Mouse (Mus musculus): ENCODE measurements around the gene Zcchc13. TPM values are rescaled to one million over a fixed set of nuclear protein-coding genes. Genes with fewer than 3 reads are reported as not detected.

Zcchc13 gene
- not detected for total RNA-seq (2021)
- long read RNA-seq, experiment 1: 0 reads
- long read RNA-seq, experiment 2: 0 reads

GRCm38 (mm10) chrX:103630303-103630702, at the start of gene Zcchc13:
Gene Zcchc13, plus strand, starts transcription at chrX:103630586.
- DNase-seq: no peak

DNA sequence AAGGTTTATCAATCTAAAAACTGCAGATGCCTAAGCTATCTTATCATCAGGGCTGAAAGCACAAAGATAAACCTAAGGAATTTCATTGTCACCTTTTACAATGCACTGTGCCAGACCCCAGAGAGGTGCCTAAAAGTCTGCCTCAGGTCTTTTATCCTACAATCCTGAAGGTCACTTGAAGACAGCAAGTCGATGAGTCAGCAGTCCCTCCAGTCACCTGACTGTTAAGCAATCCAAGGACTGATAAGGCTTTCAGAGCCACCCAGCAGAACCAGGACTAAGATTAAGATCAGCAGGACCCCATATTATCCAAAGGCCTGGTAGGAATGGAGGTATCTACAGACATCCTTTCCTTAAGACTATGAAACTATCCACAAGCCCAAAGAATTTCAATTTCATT, 46.1 kb upstream of the Zcchc13 start:
- DNase-seq: peak; percentile 9

DNA sequence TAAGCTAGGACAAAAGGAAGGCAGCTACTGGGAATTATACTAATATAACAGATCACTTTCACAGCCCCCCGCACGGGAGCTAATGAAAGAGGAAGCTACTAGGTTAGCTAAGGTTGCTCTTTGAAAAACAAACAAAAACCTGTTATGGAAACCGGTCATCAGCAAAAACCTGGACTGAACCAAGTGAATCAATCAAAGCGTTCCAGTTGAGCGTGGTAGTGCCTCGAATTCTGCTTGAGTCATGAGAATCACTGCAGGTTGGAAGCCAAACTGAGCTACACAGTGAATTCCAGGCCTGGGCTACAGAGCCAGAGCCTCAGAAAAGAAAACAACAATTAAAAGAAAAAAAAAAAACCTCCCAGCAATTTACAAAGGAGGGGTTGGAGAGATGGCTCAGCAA, 38.3 kb upstream of the Zcchc13 start:
- DNase-seq: no peak

GRCm38 (mm10) chrX:103602553-103602952, 27.8 kb upstream of the Zcchc13 start:
- DNase-seq: no peak

GRCm38 (mm10) chrX:103604211-103604610, 26.2 kb upstream of the Zcchc13 start:
- DNase-seq: no peak

DNA sequence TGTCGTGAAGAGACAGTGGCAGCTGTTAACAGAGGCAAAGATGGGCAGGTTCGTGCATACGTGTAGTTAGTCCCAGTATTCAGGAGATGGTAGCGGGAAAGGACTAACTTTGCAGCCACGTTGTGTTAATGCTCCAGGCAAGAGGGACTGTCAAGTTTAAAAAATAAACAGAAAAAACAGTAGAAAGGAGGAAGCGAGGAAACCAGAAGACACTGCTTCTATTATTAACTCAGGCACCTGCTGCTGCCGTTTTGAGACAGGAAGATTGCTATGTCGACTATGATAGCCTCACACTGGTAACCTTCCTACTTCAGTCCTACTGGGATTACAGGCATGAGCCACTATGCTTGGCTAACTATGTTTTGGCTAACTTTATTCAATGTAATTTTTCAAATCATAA, 24.9 kb upstream of the Zcchc13 start:
- no peak for DNase-seq

DNA sequence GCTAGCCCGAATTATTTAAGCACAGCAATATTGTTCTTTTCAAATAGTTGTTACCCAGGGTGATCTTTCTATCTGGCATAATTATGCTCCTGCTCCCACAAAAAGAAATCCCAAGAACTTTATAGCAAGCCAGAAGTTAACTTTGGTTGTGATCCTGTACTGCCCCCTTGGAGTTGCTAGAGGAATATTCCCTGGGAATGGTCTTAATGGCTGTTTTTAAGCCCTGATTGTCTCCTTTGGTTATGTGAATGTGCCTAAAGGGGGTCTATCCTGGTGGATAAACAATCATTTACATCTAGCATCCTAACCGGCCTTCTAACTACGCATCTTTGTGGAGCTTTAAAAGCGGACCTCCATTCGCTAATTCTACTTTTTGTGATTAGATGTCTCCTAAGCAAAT, 20.0 kb upstream of the Zcchc13 start:
- DNase-seq: no peak

- no peak for DNase-seq
Measured at GRCm38 (mm10) chrX:103611462-103611861, 18.9 kb upstream of the Zcchc13 start.

DNA sequence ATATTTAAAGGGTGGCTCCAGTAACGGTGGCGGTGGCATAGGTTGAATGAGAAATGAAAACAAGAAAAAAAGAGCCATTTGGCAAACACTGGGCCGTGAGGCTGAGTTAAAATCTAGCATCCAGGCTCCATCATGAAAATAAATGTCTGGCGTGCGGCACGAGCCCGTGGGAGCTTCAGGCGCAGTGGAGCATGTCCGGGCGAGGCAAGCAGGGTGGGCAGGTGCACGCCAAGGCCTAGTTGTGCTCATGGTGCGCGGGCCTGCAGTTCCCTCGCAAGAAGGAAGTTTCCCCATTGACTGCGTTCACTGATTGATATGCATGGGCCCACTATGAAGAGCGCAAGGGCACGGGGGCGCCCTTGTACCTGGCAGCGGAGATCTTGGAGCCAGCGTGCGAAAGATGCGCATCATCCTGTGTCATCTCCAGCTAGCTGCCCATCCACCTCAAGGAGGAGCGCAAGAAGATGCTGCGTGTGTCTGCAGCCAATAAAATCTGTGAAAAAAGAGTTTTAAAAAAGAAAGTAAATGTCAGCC, 15.6 kb upstream of the Zcchc13 start:
- no peak for DNase-seq

DNA sequence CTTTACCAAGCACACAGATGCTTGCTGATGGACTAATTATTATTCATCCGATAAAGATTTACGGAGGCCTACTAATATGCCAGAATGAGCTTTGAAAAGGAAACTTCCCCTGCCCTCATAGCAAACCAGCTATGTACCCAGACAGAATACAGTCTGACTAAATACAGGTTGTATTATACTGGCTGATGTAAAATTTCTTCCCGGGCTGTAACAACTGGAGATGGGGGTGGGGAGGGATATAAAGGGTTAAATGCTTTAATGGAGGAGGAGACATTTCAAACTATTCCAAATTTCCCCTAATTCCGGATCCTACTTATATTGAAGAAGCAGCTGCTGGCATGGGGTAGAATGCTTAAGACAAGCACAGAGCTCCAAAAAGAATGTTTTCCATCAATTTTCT, 14.9 kb upstream of the Zcchc13 start:
- DNase-seq: no peak

DNA sequence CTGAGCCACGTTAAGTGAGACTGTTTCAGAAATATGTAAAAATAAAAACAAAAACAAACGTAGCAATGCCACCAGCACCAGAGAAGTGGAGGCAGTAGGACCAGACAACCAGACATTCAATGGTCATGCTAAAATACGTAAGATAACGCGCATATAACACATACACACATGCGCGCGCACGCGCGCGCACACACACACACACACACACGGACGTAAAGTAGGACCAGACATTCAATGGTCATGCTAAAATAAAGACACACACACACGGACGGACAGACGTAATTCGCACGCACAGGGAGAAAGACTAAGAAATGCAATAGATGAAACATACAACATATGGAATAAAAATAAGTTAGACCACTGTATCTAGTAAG, 14.2 kb upstream of the Zcchc13 start:
- peak; percentile 48 for DNase-seq

GRCm38 (mm10) chrX:103616536-103617404, 13.6 kb upstream of the Zcchc13 start:
- peak; percentile 74 for DNase-seq

DNA sequence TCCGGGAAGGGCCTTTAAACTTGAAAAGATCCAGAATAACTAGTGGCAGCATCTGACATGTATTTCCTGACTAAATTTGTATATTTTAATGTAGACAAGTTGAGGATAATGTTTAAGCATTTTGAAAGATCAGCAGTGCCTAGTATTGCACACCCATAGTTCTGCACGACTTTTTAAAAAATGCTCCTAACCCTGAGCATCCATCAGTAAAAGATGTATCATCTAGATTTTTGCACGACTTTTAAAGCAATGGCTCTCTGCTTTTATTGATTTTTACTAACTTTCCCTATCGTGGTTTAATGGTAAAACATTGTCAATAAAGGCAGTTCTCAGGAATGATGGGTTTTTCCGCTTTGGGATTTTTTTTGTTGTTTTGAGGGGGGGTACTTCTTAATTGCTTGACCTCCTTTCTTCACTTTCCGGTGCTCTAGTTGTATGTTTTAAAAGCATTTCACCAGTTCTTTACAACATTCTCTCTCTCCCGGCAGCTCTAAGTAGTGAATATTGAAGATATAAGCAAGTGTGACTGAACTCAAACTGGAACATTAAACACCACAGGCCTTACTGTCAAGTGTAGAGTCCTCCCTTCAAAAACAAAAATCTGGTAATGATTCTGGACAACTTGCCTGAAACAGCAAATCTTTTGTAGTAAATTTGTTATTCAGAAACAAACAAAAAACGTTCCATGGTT, 12.8 kb upstream of the Zcchc13 start:
- DNase-seq: no peak

- DNase-seq: peak; percentile 23
Measured at GRCm38 (mm10) chrX:103621799-103622198, 8.6 kb upstream of the Zcchc13 start.

- DNase-seq: peak; percentile 89
Measured at GRCm38 (mm10) chrX:103622260-103622934, 8.0 kb upstream of the Zcchc13 start.

DNA sequence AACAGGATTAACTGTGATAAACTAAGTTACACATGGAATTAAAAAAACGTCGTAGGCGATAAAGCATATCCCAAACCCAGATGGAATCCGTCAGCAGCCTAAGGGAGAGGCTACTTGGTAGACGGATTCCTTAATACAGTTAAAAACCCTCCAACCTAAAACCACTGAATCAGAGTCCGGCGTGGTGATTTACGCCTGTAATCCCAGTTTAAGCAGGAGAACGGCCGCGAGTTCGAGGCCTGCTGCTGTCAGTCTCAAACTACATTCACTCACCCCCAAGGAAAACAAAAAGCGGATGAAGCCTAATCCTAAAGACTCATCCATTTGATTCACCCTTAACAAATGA, 7.5 kb upstream of the Zcchc13 start:
- peak; percentile 18 for DNase-seq

GRCm38 (mm10) chrX:103623411-103623845, 7.0 kb upstream of the Zcchc13 start:
- peak; percentile 25 for DNase-seq

DNA sequence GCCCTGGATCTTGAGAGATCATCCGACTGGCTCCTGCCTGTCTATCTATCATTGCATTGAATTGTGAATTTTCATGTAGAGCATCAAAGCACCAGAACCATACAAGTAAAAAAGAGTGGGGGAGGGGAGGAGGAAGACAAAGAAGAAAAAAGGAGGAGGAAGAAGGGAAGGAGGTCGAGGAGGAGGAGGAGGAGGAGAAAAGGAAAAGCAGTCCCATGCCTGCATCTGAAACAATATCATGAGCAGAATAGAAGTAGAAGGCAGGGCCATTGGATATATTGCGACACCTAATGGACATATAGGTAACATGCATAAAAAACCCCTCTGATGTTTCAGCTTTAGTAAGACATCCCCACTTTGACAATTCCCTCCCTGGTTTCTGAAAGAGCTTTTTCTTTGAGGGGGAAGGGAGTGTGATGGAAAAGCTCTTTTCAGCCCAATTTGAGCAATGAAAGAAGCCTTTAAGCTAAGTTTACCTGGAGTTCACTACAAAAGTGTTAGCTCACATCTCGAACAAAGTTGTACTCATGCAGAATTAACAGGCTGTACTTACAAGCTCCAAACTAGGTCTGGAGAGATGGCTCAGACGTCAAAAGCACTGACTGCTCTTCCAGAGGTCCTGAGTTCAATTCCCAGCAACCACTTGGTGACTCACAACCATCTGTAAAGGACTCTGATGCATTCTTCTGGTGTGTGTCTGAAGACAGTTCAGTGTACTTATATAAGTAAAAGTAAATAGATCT, 5.8 kb upstream of the Zcchc13 start:
- no peak for DNase-seq

GRCm38 (mm10) chrX:103628890-103629289, 1.5 kb upstream of the Zcchc13 start:
- DNase-seq: no peak

DNA sequence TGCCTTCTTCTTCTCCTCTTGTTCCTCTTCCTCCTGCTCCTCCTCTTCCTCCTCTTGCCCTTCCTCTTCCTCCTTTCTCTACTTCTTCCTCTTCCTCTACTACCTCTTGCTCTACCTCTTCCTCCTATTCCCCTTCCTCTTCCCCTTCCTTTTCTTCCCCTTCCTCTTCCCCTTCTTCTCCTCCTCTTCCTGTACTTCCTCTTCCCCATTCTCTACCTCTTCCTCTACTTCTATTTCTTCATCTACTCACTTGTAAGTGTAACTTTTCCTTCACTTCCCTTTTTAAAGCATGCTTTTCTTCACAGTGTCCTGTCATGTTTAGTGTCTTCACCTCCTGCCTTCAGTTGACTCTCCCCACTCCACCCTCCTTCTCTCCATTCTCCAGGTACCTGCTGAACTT, 3.5 kb downstream of the Zcchc13 start:
- no peak for DNase-seq

DNA sequence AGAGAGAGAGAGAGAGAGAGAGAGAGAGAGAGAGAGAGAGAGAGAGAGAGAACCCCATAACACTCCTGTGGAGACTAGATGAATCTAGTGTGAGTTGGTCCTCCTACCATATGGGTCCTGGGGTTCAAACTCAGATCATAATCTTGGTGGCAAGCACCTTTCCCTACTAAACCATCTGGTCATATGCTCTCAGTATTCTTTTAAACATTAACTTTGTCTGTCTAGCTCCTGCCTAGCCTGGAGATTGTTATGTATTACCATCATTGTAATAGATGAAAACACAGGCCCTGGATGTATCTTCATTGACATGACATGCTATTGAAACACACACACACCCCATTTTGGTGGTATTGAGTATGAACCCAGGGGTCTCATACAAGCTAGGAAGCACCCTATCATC, 5.6 kb downstream of the Zcchc13 start:
- DNase-seq: no peak

DNA sequence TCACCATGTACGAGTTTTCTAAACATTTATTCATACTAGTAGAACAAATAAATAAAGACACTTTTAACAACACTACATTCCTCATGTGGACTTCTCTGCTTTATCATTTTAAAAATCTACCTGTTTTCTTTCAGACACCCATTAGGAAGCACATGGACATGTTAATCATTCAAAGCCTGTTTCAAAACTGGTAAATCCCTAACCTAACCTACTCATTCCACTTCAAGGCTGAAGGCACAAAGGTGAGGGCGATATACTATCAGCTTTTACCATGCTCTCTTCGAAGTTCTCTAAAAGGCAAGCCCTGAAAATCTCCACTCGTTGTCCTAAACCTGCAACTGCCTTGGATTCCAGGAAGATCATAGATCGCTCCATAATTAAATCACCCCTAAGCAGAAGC, 8.2 kb downstream of the Zcchc13 start:
- DNase-seq: no peak

Measured in adrenal gland, postnatal 10 days (tissue).